Mouse (Mus musculus): Measurements from ENCODE around the gene Gng12.

DNA sequence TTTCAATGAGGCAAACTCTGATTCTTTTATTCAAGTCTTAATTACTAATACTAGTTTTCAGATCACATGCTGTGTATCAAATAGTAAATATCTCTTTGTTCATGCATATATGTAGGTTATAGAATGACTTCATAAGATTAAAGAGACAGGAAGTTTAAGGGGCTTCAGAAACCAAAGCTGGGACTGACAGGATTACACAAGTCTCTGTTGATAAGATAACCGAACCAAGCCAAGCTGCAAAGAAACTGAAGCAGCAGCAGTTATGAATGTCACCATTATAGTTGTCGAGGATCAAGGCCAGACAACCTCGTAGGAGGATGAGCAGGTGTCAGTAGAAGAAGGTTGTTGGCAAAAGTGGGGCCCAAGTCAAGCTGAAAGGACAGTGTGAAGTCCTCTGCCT lies 52.7 kb downstream of the Gng12 start:
- no peak for TF ChIP-seq CTCF (IDR thresholded peaks at IDR 0.05; ENCODE audit: low read depth)
- no peak for TF ChIP-seq EP300 (optimal IDR thresholded peaks at IDR 0.05)

Data from stomach, postnatal 0 days (tissue).